Mouse (Mus musculus) left cerebral cortex, adult 18-20 months (tissue): Measurements from ENCODE around the gene Lnx1. TPM values are rescaled to one million over a fixed set of nuclear protein-coding genes. Genes with fewer than 3 reads are reported as not detected.

Experiments
- DNase-seq, 2 experiments: peaks; one replicate each; pipeline ENCODE4 v3.0.0; 2021 to 2022; ENCODE audit warnings: low spot score in 2 of 2, mixed read lengths in 1 of 2
- total RNA-seq, 2 experiments: library from RNA; stranded (reverse); gene quantifications; 2 replicates each; pipeline ENCODE4 v1.2.3; 2021

The Lnx1 gene
- total RNA-seq, 2 experiments from 2014 or later: 22.0 to 24.1 TPM

GRCm38 (mm10) chr5:74613491-74614151 is 89.1 kb downstream of the Lnx1 start:
- DNase-seq: no peak

DNA sequence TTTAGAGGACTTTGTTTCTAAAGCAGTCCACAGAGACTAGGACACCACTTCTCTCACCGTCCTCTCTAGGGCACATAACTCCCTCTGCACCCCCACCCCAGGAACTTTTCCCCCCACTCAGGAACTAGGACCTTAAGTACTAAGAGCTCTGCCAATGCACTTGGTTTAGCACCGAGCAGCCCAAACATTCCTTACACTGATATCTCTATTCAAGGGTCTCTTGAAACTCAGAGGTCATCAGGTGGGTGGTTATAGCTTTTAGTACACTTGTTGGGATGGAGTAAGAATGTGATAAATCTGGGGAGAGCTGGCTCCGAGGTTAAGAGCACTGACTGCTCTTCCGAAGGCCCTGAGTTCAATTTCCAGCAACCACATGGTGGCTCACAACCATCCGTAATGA is 90.0 kb downstream of the Lnx1 start:
- no peak for DNase-seq

DNA sequence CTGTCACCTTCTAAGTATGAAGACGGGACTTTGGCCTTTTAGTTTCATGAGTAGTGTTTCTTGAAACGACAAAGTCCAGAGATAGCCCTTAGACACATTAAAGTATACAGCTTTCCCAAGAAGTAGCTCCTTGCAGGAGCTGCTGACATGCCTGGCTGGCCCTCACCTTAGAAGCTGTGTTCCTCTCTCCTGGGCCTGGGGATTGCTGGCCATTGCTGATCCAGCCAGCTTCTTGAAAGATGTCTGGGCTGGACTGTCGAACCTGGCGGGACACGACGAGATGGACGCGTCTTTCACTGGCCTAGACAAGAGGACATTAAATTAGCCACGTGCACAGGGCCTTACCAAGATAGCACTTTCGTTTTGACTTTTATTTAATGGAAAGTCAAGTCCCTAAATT is 92.2 kb downstream of the Lnx1 start:
- no peak for DNase-seq

DNA sequence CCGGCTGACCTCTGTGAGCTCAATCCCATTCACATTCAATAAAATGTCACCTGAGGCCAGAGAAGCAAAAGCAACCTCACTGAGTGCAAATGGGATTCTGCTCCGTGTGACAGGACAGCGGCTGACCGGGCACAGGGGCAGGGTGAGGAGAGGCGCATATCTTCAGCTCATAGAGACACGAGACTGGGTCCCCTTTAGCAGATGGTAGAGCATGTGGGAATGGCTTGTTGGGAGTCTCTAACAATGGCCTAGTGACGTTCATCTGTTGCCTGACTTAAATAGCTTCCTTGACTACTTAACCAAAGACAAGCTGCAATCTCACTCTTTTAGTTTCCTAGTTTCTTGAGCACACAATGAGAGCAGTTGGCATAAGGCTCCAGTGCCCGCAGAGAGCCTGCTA is 96.5 kb downstream of the Lnx1 start:
- no peak for DNase-seq

GRCm38 (mm10) chr5:74603306-74603705 is 99.4 kb downstream of the Lnx1 start:
- DNase-seq: no peak

DNA sequence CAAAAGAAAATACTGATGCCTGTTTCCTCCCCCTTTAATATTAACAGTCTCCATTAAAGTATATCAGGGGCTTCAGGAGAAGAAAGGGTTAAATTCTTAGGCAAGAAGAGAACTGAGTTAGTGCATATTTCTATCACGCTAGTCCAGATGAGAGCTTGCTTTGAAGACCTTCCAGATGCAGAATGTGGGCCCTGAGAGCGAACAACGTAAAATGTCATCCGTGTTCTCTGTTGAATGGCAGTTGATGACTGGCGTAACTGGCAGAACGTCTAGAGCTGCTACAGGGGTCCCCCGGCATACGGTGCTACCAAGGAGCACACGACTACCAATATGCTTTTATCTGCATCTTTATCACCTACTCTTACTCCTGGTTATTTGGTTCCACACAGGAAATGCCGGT is 100.3 kb downstream of the Lnx1 start:
- no peak for DNase-seq

- no peak for DNase-seq
Measured at GRCm38 (mm10) chr5:74601965-74602364, 100.7 kb downstream of the Lnx1 start.

GRCm38 (mm10) chr5:74601171-74601570 is 101.5 kb downstream of the Lnx1 start:
- DNase-seq: no peak

DNA sequence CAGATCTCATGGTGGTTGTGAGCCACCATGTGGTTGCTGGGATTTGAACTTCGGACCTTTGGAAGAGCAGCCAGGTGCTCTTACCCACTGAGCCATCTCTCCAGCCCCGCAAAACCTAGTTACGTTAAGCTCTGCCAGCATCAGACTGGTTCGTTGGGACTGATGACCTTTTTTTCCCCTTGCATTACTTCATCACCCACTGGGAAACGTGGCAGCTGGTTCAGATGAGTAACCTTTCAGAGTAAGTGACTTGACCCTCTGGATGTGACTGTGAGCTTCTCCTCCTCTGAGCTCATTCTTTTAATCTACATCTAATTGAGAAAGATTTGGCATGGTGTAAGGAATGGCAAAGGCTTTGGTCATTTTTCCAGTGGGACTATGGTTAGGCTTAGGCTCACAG is 102.7 kb downstream of the Lnx1 start:
- DNase-seq: no peak

- no peak for DNase-seq
Measured at GRCm38 (mm10) chr5:74593147-74593546, 109.6 kb downstream of the Lnx1 start.

DNA sequence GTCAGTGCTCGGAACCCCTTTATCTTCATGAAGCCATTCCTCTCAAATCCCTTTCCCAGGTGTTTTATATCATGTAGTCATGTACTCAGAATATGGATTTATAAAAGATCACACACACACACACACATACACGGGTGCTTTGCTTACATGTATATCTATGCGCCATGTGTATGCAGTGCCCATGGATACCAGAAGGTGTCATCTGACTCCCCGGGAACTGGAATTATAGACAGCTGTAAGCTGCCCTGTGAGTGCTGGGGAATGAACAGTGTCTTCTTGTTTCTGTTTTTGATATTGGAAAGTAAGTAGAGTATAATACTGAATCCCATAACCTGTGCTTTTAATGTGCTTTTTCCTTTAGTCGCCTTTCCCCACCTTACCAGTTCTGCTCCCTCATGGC is 111.3 kb downstream of the Lnx1 start:
- no peak for DNase-seq

GRCm38 (mm10) chr5:74589133-74589532 is 113.6 kb downstream of the Lnx1 start:
- no peak for DNase-seq

GRCm38 (mm10) chr5:74571767-74572166 is 130.9 kb downstream of the Lnx1 start:
- DNase-seq: no peak

DNA sequence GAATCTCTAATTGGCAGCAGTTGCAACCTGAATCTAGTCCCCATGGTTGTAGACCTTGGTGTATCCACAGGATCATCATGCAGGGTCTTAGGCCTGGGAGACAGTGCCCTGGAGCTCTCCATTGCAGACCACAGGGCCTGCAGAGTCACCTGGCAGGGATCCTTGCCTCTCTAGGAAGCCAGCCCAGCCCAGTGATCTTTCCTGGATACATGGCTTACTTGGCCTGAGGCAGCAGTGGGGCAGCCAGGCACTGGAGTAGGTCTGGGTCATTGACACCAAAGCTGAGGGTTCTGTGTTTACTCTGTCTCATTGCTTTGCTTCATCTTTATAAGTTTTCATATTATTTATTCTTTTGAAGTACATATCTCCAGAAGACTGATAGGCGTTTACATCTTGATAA is 141.6 kb downstream of the Lnx1 start:
- DNase-seq: no peak

DNA sequence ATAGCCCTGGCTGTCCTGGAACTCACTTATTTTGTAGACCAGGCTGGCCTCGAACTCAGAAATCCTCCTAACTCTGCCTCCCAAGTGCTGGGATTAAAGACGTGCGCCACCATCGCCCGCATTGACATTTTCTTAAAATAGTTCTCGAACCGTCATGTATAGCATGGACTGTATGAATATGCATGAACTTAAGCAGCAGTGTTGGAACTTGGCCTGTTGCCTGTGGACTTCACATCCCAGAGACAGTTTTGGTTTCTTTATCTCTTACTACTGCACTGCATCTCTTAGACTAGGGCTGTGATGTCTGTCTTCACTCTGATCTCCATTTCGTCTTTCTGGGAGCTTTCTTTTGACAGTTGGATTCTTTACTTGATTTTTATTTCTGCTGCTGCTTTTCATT is 153.1 kb downstream of the Lnx1 start:
- peak in 1 of 2 experiments; percentile 45 for DNase-seq

- DNase-seq: no peak
Measured at GRCm38 (mm10) chr5:74545606-74546005, 157.1 kb downstream of the Lnx1 start.

Other genes starting within 250 kb of the Lnx1 start
- 10 to 100 TPM; 25.4 to 27.2 TPM for gene Scfd2, start 171.2 kb downstream of the Lnx1 start, total RNA-seq
- 10 to 100 TPM; 66.2 to 67.4 TPM for gene Fip1l1, start 167.5 kb downstream of the Lnx1 start, total RNA-seq